Mouse (Mus musculus): ENCODE measurements around the gene 1700017N19Rik.
"Not testable (repeated sequence)": the region's sequence is repeated elsewhere in the genome, so short reads cannot be mapped to it uniquely, and the experiment has no call there.

Gene 1700017N19Rik

GRCm38 (mm10) chr10:100590323-100590722 is at the start of gene 1700017N19Rik, which contains the start of gene 4930430F08Rik:
Gene 1700017N19Rik (plus strand): TSS chr10:100590484.
Gene 4930430F08Rik (minus strand): TSS chr10:100590423.
- DNase-seq (ENCODE audit: low read depth, low spot score): no peak

GRCm38 (mm10) chr10:100556566-100557175 is 33.6 kb upstream of the 1700017N19Rik start:
- DNase-seq (ENCODE audit: low read depth, low spot score): no peak

- DNase-seq (ENCODE audit: low read depth, low spot score): not testable (repeated sequence)
Measured at GRCm38 (mm10) chr10:100560194-100560883, 29.9 kb upstream of the 1700017N19Rik start.

GRCm38 (mm10) chr10:100564112-100564511 is 26.2 kb upstream of the 1700017N19Rik start:
- no peak for DNase-seq (ENCODE audit: low read depth, low spot score)

- DNase-seq (ENCODE audit: low read depth, low spot score): peak; percentile 48
Measured at GRCm38 (mm10) chr10:100571707-100572106, 18.6 kb upstream of the 1700017N19Rik start.

- DNase-seq (ENCODE audit: low read depth, low spot score): no peak
Measured at GRCm38 (mm10) chr10:100574505-100575149, 15.7 kb upstream of the 1700017N19Rik start.

- DNase-seq (ENCODE audit: low read depth, low spot score): no peak
Measured at GRCm38 (mm10) chr10:100575294-100575693, 15.0 kb upstream of the 1700017N19Rik start.

GRCm38 (mm10) chr10:100584178-100584577 is 6.1 kb upstream of the 1700017N19Rik start:
- no peak for DNase-seq (ENCODE audit: low read depth, low spot score)

- no peak for DNase-seq (ENCODE audit: low read depth, low spot score)
Measured at GRCm38 (mm10) chr10:100588524-100588923, 1.8 kb upstream of the 1700017N19Rik start.

- peak; percentile 88 for DNase-seq (ENCODE audit: low read depth, low spot score)
Measured at GRCm38 (mm10) chr10:100588932-100589388, 1.3 kb upstream of the 1700017N19Rik start.

- peak; percentile 40 for DNase-seq (ENCODE audit: low read depth, low spot score)
Measured at GRCm38 (mm10) chr10:100598339-100598738, 8.1 kb downstream of the 1700017N19Rik start.

- DNase-seq (ENCODE audit: low read depth, low spot score): no peak
Measured at GRCm38 (mm10) chr10:100603511-100603910, 13.2 kb downstream of the 1700017N19Rik start.

- DNase-seq (ENCODE audit: low read depth, low spot score): peak; percentile 15
Measured at GRCm38 (mm10) chr10:100604254-100604653, 14.0 kb downstream of the 1700017N19Rik start.

- DNase-seq (ENCODE audit: low read depth, low spot score): no peak
Measured at GRCm38 (mm10) chr10:100617233-100617903, 27.1 kb downstream of the 1700017N19Rik start.

GRCm38 (mm10) chr10:100619474-100619873 is 29.2 kb downstream of the 1700017N19Rik start:
- peak; percentile 43 for DNase-seq (ENCODE audit: low read depth, low spot score)

- no peak for DNase-seq (ENCODE audit: low read depth, low spot score)
Measured at GRCm38 (mm10) chr10:100620040-100620439, 29.8 kb downstream of the 1700017N19Rik start.

GRCm38 (mm10) chr10:100622494-100622893 is 32.2 kb downstream of the 1700017N19Rik start:
- no peak for DNase-seq (ENCODE audit: low read depth, low spot score)

GRCm38 (mm10) chr10:100629762-100630438 is 39.6 kb downstream of the 1700017N19Rik start:
- peak; percentile 84 for DNase-seq (ENCODE audit: low read depth, low spot score)

GRCm38 (mm10) chr10:100642887-100643286 is 52.6 kb downstream of the 1700017N19Rik start:
- DNase-seq (ENCODE audit: low read depth, low spot score): no peak

- peak; percentile 69 for DNase-seq (ENCODE audit: low read depth, low spot score)
Measured at GRCm38 (mm10) chr10:100645331-100645935, 55.1 kb downstream of the 1700017N19Rik start.

- DNase-seq (ENCODE audit: low read depth, low spot score): no peak
Measured at GRCm38 (mm10) chr10:100654183-100654582, 63.9 kb downstream of the 1700017N19Rik start.
